Mouse (Mus musculus) thymus, adult 2 months (tissue): Measurements from ENCODE around the gene Tagln2. TPM values are rescaled to one million over a fixed set of nuclear protein-coding genes. Genes with fewer than 3 reads are reported as not detected.

Source experiments
- DNase-seq: peaks from one replicate; pipeline ENCODE4 v3.0.0; 2021
- H3K27ac ChIP-seq: fragments of 200-500 bp; 2 replicates; pipeline ENCODE4 v1.5.1; 2012; ENCODE audit warnings: low read length, control low read depth; ENCODE audit not compliant: control insufficient read depth, insufficient read depth
- H3K27me3 ChIP-seq: fragments of 200-500 bp; 2 replicates; pipeline ENCODE4 v1.6.1; 2012; ENCODE audit warnings: mild to moderate bottlenecking, low read length, moderate library complexity, mixed read lengths; ENCODE audit not compliant: control insufficient read depth, insufficient read depth
- H3K36me3 ChIP-seq: fragments of 200-500 bp; 2 replicates; pipeline ENCODE4 v1.6.1; 2012; ENCODE audit warnings: mild to moderate bottlenecking, low read length, moderate library complexity; ENCODE audit not compliant: control insufficient read depth, insufficient read depth
- H3K4me1 ChIP-seq: fragments of 200-500 bp; replicated peaks from 2 replicates; pipeline ENCODE4 v1.6.1; 2012; ENCODE audit warnings: low read length; ENCODE audit not compliant: control insufficient read depth, insufficient read depth
- H3K4me3 ChIP-seq: fragments of 200-500 bp; 2 replicates; pipeline ENCODE4 v1.5.1; 2012; ENCODE audit warnings: mild to moderate bottlenecking, low read length, control low read depth, moderate library complexity; ENCODE audit not compliant: control insufficient read depth, insufficient read depth
- CTCF ChIP-seq: fragments of 200-500 bp; IDR thresholded peaks from 2 replicates; pipeline ENCODE4 v1.5.1; 2012; ENCODE audit warnings: mild to moderate bottlenecking, control low read depth, low read length, moderate library complexity, borderline replicate concordance; ENCODE audit not compliant: control insufficient read depth, poor library complexity, insufficient read depth; ENCODE audit errors: extremely low read depth
- POLR2A ChIP-seq: fragments of 200-500 bp; IDR thresholded peaks from 2 replicates; pipeline ENCODE4 v1.6.1; 2012; ENCODE audit warnings: mild to moderate bottlenecking, low read length, control low read depth, moderate library complexity; ENCODE audit not compliant: control insufficient read depth, poor library complexity, insufficient read depth; ENCODE audit errors: extremely low read depth
- WGBS: fragments of 180-500 bp; shearing (Covaris S2); methylation state at CpG from one replicate; pipeline ENCODE4 v1.1.7; 2018; 5-methylcytosine and 5-hydroxymethylcytosine counted together
- polyA plus RNA-seq: library from polyadenylated mRNA; depleted of rRNA; stranded (reverse); fragments of >200 nt; gene quantifications from 2 replicates; pipeline ENCODE4 v1.2.3, GENCODE M21; 2012

Tagln2 gene
- polyA plus RNA-seq, 1 experiment, result 178 TPM

- no peak overlapping the region for H3K27ac ChIP-seq
- no peak overlapping the region for H3K4me3 ChIP-seq
- WGBS, result 96% methylated on average over 10 of the region's 10 CpGs
Measured at GRCm38 (mm10) chr1:172527431-172527830, 27.6 kb downstream of the Tagln2 start.

DNA sequence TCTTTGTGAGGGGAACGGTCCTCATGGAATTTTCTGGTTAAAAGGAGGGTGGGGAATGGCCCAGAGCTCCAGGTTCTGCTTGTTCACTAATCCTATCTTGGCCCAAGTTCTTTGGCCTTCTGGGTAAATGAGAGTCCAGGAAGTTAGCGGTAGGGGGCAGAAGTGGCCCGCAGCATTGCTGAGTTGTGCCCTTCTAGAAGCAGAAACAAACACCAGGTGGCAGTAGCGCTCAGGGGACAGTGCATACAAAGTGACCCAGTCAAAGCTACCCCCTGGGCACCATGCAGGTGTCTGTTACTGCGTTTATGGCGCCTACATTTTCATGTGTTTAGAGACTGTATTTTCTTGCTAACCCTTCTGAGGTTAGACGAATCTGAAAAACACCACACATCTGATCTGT lies 28.9 kb downstream of the Tagln2 start:
- Histone ChIP-seq H3K4me3 (no peak overlapping the region), H3K27ac (no peak overlapping the region), H3K36me3 (no peaks in the 10 kb centered on the region), H3K4me1 (peaks cover 19% of the 10 kb centered on the region), H3K27me3 (no peaks in the 10 kb centered on the region; the same call in 1 of the 2 replicates)
- DNase-seq, result peak; percentile 91
- 5% methylated on average over 7 of the region's 7 CpGs for WGBS
- no peak for TF ChIP-seq POLR2A
- TF ChIP-seq CTCF, result peak; percentile 88; the same call in 1 of the 2 replicates

More at GRCm38 (mm10) chr1:172527431-172527830, 27.6 kb downstream of the Tagln2 start:
- no peaks in the 10 kb centered on the region; the same call in 1 of the 2 replicates for H3K27me3 ChIP-seq
- TF ChIP-seq POLR2A, result no peak
- no peak for TF ChIP-seq CTCF
- DNase-seq, result no peak
- no peaks in the 10 kb centered on the region for H3K36me3 ChIP-seq
- H3K4me1 ChIP-seq, result peaks cover 19% of the 10 kb centered on the region

DNA sequence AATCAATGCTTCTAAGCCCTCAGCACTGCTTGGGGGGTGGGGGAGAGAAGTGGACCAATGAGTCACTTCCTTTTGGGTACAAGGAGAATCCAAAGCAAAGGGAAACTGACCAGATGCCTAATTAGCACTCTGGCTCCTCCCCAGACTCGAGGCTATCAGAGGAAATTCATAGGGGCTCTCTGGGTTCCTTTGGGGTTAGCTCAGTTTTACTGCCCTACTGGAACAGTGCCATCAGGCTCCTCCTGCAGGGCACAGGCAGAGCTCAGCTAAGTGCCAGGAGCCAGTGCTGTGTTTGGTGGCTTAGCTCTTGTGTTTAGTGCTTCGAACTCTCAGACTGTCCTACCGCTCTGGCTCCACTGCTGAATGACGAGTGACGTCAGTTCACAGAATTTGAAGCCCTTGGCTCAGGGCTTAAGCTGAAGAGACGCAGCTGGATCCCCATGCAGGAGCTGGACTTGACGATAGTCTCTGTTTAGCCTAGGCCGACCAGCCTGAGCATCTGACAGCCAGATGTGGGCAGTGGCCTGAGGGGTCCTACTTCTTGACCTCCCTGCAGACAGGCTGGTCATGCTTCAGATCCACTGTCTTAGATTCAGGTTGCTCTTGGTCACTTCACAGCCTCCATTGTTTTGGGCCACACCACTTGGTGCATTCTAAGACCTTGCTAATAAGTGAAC lies 30.8 kb downstream of the Tagln2 start:
- no peak overlapping the region for H3K27ac ChIP-seq
- WGBS, result 59% methylated on average over 8 of the region's 8 CpGs

GRCm38 (mm10) chr1:172532551-172532950 lies 32.7 kb downstream of the Tagln2 start:
- no peaks in the 10 kb centered on the region for H3K4me1 ChIP-seq
- DNase-seq, result no peak
- WGBS, result 62% methylated on average over 13 of the region's 13 CpGs
- no peak overlapping the region for H3K27ac ChIP-seq
- no peaks in the 10 kb centered on the region for H3K36me3 ChIP-seq
- H3K4me3 ChIP-seq, result no peak overlapping the region
- H3K27me3 ChIP-seq, result no peaks in the 10 kb centered on the region; the same call in 1 of the 2 replicates
- TF ChIP-seq POLR2A (no peak), CTCF (no peak)

More for the DNA sequence above, 30.8 kb downstream of the Tagln2 start:
- no peak for DNase-seq
- peaks cover 11% of the 10 kb centered on the region for H3K4me1 ChIP-seq
- no peak overlapping the region for H3K4me3 ChIP-seq
- TF ChIP-seq POLR2A (no peak), CTCF (no peak)
- no peaks in the 10 kb centered on the region; the same call in 1 of the 2 replicates for H3K27me3 ChIP-seq
- H3K36me3 ChIP-seq, result no peaks in the 10 kb centered on the region

GRCm38 (mm10) chr1:172535116-172535515 lies 35.3 kb downstream of the Tagln2 start:
- Histone ChIP-seq H3K4me3 (no peak overlapping the region), H3K4me1 (no peaks in the 10 kb centered on the region), H3K27me3 (no peaks in the 10 kb centered on the region), H3K36me3 (no peaks in the 10 kb centered on the region), H3K27ac (no peak overlapping the region)
- no peak for DNase-seq
- WGBS, result 95% methylated on average over 16 of the region's 16 CpGs
- TF ChIP-seq POLR2A (no peak), CTCF (no peak)

- no peak overlapping the region for H3K4me3 ChIP-seq
- TF ChIP-seq POLR2A (no peak), CTCF (no peak)
- no peak overlapping the region for H3K27ac ChIP-seq
- no peaks in the 10 kb centered on the region for H3K4me1 ChIP-seq
- DNase-seq, result no peak
- H3K27me3 ChIP-seq, result no peaks in the 10 kb centered on the region
- H3K36me3 ChIP-seq, result no peaks in the 10 kb centered on the region
- 63% methylated on average over 6 of the region's 6 CpGs for WGBS
Measured at GRCm38 (mm10) chr1:172539827-172540226, 40.0 kb downstream of the Tagln2 start.
